Mouse (Mus musculus) retina, adult 2 months (tissue): ENCODE data around the gene Sgca.
"Not testable (repeated sequence)": the region's sequence is repeated elsewhere in the genome, so short reads cannot be mapped to it uniquely, and the experiment has no call there.

Experiments used
- DNase-seq: peaks from one replicate; pipeline ENCODE4 v3.0.0-alpha.2; 2012; ENCODE audit warnings: low read depth, low spot score

Sgca gene

DNA sequence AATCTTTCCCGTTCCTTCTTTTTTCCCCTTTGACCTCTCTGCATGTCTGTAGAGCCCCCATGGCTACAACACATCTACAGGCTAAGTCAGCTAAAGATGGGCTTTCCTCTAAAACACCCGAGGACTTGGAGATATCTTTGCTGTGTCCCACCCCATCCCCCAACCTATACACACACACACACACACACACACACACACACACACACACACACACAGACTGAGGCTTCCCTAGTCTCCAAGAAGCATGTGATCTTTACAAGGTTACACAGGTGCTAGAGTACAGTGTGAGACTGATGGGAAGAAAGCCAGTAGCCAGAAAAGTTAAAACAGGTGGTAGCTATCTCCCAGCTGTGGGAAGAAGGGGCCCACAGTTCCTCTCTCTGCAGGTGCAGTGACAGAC is 10.3 kb upstream of the Sgca start:
- DNase-seq = no peak

- DNase-seq = no peak
These were observed 9.7 kb upstream of the Sgca start for GRCm38 (mm10) chr11:94985822-94986221.

DNA sequence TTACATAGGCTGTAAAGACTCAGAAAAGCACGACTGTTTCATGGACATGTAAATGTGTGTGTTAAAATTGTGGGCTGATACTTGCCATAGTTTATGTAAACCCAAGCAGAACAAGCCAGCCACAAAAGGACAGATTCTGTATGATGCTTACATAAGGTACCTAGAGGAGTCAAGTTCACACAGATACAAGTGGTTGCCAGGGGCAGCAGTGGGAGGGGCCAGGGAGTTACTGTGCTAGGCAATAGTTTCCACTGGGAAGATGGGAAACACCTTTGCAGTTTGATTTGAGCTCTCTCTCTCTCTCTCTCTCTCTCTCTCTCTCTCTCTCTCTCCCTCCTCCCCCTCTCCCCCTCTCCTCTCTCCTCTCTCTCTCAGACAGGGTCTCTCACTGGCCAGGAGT is 9.0 kb upstream of the Sgca start:
- no peak for DNase-seq

DNA sequence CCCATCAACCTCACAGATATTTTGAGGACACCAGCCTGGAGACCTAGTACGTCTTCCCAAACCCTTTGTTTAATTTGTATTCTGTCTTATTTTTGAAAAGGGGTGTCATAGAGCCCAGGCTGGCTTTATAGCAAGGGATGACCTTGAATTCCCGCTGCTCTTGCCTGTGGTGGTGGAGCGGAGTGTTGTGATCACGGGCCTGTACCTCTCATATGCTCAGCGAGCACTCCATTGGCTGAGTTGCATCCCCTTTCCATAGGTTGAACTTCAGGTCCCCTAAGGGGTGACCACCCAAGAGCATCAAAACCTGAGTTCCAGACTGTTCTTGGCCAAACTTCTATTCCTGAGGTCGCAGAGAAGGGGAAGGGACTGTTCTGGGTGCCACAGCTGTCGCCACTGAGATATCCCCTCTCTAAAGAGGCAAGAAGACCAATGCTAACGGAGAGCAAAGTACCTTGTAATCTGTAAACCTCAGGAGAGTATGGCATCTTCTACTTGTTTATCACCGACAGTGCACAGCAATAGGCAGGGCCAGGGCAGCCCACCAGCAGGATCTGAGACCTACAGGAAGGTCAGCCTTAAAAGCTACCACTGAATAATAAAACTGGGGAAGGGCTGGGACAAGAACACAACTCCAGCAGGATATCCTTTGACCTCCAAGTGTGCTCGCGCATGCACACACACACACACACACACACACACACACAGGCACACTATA is 3.5 kb upstream of the Sgca start:
- no peak for DNase-seq

DNA sequence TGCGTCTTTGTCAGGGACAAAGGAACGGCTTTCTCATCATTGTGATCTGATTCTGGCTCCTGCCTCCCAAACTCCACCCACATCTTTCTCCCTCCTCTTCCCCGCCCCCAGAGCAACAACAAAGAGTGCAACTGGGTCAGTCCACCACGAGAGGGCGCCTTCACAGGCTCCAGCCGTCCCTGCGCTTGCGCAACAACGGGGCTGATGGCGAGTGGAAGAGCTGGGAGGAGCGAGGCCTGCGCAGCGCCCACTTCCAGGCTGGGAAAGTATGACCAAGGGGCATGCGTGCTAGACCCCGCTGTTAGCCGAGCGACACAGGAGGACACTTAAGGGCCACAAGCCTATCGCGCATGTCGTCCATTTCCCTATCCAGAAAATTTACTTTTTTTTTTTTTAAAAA is 2.8 kb upstream of the Sgca start:
- peak; percentile 91 for DNase-seq

DNA sequence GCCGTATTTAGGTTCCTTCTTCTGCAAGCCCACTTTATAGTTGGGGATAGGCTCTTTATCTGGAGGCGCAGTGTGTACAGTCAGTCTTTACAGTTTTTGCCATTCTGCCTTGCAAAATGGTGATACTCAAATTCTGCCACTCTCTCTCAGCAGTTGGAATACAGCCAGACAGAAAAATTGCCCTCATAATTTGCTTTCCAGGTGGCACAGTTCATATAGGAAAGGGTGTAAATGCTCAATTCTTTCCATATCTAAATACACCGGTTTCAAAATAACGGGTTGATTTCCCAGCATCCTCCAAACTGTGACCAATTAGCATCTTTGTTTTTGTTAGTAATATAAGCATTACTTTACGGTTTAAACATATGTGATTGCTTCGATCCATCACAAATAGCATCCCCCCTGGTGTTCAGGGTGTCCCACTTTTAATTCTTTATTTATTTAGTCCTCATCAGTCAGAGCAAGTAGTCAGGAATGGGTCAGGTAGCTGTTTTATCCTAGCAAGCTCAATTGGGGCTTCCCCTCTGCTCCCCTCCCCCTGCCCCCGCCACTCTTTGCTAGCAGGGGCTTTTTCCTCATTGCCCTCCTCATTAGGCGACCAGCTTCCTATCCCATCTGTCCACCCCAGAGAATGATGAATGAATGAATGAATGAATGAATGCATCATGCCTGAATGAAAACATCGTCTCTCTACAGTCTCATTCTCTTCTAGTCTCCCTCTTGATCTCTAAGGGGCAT is 2.2 kb upstream of the Sgca start:
- no peak for DNase-seq

GRCm38 (mm10) chr11:94974951-94975350 is 1.2 kb downstream of the Sgca start:
- DNase-seq = no peak

DNA sequence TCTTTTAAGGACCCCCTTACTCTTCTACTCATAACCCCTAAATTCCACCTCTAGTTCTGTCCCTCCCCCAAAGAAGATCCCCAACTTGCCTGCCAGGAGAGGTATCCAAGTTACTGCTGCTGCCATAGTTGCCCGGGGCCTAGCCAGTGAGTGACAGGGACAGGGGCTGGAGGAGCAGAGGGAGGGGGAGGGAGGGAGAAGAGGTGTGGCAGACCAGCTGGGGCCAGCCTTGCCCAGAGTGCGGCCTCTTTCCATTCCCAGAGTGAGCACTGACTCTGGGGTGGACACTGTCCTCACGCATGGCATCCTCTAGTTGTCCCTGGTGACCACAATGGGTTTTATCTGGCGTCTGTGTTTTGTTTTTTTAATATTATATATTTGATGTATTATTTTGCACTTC is 2.8 kb downstream of the Sgca start:
- DNase-seq = no peak

DNA sequence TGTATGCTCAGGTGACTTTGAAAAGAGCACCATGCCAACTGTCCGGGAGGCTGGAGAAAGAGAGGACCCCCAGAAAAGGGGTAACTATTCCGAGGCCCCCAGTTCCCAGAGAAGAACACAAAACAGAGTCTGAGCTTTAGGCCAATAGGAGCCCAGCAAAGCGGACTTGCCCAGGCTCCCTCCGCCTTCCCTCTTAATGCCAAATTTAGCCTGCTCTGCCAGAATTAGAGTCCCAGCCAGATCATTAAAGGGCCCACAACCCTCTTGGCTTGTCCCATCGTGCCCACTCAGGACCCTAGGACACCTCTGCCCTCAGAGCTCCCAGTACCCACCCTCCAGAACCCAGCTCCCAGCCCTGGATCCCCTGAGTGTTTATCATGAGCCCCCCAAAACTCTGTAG is 3.2 kb downstream of the Sgca start:
- DNase-seq = no peak

GRCm38 (mm10) chr11:94971895-94972615 is 4.1 kb downstream of the Sgca start:
- DNase-seq = no peak

- no peak for DNase-seq
These were observed 5.8 kb downstream of the Sgca start for GRCm38 (mm10) chr11:94970210-94970943.

- not testable (repeated sequence) for DNase-seq
These were observed 6.4 kb downstream of the Sgca start for GRCm38 (mm10) chr11:94969709-94970108.

DNA sequence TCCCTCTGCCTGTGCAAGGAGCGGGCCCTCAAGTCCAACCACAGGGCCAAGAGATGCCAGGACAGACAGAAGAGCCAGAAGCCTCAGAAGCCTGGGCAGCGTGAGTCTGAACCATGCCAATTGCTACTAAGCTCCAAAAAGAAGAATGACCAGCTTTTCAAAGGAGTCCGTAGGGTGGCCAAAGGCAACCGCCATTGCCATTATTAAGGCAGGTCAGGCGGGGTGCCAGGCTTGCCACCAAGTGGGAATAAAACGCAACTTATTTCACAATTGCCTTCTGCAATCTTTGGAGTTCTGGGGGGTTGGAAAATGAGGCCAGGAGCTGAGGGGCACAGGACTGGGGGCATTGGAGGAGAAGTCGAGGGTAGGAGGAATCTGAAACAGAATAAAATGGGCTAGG is 7.9 kb downstream of the Sgca start:
- DNase-seq = no peak

- no peak for DNase-seq
These were observed 8.7 kb downstream of the Sgca start, which contains the start of gene Hils1 for GRCm38 (mm10) chr11:94967419-94967818. TSS of gene Hils1 (plus strand) at chr11:94967593.

- no peak for DNase-seq
These were observed 13.5 kb downstream of the Sgca start for GRCm38 (mm10) chr11:94962534-94963101.

DNA sequence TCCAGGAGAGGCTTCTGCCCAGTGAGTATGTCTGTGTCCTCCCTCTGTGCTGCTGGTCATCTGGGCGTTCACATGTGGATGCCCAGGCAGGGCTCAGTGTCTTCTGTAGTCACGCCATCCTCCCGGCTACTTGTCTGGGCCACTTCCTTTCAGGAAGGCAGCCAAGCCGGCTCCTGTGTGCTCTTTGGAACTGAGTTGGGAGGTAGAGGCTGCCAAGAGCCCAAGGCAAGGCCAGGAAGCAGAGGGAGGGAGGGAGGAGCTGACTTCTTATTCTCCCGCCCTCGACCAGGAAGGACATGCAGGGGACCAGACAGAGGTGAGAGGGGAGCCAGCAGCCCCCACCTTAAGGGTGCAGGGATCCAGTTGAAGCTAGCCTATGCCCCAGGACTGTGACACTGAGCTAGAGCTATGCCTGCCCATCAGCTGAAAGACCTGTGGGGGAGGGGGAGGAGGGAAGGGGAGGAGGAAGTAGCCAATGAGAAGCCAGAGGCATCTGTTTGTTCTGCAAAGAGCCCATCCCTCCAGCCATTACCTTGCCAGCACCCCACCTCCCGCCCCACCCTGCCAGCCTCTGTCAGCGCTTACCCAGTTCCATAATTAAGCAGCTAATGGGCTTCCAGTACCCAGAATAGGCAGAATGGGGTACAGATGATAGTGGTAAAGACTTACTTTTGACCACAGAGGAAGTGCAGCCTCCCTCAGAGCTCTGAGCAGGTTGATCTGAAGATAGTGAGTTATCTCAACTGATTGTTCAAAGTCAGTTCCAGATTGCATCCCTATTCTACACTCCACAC is 17.9 kb downstream of the Sgca start:
- no peak for DNase-seq

DNA sequence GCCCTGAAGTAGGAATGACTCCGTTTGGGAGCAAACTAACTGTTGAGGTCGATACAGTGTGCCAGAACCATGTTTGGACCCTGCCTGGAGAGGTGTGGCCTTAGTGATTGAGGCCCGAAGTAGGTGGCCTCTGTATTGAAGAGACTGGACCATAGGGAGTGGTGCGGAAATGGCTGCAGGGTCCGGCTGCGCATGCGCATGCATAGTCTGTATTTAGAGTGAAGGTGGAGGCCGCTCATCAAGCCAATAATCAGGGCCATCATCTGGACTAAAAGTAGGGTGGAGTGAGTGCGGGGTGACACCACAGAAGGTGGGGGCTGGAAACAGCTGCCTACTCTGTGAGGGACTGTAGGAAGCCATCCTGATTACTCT is 18.4 kb downstream of the Sgca start:
- DNase-seq = no peak

DNA sequence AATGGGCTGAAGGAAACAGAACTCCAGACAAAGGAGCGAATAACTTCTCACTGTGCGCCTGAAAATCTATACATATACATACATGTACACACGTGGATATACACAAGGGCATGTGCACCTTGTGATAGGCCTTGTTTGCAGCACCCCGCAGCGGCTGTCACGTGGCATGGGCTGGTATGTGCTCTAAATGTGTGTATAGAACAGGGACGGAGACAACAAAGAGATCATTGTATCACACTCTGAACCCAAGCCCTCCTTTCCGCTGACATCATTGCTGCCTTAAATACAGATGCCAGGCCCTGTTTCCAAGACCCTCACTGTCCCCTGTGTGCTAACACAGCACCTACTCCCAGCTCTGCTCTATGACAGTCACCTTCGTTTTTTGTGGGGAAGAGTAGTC is 21.0 kb downstream of the Sgca start:
- DNase-seq = no peak

DNA sequence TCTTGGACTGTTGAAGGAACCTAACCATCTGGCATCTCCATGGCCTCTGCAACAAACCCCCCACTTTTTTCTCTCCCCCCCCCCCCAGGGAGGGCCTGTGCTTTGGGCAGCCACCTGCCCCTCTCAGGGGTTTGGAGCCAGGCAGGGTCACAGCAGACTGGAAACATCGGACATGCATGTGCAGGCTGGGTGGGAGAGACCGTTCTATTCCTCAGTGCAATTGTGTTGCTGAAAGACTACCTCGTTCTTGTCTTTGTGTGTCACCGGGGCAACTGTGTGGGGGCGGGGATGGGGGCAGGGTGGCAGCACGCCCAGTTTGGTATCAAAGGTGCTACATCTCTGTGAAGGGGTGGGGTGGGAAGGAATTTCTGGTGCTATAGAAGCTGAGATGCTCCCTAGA is 24.0 kb downstream of the Sgca start:
- no peak for DNase-seq

- no peak for DNase-seq
These were observed 30.9 kb downstream of the Sgca start for GRCm38 (mm10) chr11:94945236-94945635.

DNA sequence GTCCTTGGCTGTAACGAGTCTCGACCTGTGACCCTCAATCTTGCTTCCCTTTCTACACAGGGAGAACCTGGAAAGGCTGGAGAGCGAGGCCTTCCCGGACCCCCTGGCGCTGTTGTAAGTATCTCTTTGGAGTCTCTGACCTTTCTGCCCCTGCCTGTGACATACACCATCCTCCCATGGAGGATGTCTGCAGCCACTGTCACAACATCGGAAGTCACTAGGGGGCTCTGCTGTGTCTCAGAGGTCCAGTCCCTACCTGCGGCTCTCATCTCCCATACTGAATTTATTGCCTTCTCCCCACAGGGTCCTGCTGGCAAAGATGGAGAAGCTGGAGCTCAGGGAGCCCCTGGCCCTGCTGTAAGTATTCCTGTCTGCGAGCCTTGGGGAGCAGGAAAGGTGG is 31.8 kb downstream of the Sgca start:
- DNase-seq = no peak
